Mouse (Mus musculus) liver, adult (tissue): ENCODE measurements at regions not wholly inside any gene's neighbourhood (a gene's known extent, or its start where the extent isn't known, plus 50 kb on each side); places are given as distances from the start of the nearest gene placed in this dataset.

Experiments
- GATA4 ChIP-seq: IDR thresholded peaks from 2 replicates; pipeline ENCODE4 v1.6.1; 2014; ENCODE audit warnings: mild to moderate bottlenecking, low read length; ENCODE audit not compliant: insufficient replicate concordance

- no peak for TF ChIP-seq GATA4
These were observed 108.4 kb upstream of the Samsn1 start for GRCm38 (mm10) chr16:76130486-76130885.

DNA sequence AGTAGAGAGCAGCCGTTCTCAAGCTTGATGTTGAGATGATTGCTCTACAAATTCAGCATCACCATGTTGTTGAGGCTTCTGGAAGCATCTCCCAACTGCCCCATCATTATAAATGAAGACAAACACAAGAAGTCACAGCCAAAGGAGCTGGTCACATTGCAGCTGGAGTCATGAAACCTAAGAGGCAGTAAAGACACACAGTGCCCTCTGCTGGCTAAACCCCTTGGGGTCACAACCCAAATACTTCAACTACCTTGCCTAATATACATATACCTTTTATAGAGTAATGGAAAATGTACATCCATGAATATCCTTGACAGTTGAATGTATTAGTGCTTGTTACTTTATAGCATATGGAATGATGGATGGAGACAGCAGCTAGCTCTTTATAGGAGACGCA lies 107.9 kb upstream of the Samsn1 start:
- TF ChIP-seq GATA4: no peak

DNA sequence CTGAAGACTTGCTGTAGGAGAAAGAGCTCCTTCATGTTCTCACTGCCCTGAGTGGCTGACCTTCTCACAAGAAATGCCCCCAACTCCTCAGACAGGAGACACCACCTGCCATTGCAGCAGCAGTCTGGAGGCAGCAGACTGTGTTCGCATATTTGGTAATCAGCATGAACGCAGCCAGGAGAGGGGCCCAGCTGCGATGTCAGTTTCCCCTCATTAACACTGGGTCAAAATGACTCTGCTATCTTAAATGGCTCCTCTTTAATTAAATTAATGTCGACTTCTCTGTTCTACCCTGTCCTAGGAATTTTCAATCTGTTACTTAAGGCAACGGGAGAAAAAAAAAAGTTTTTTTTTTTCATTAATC lies 100.9 kb upstream of the Samsn1 start:
- TF ChIP-seq GATA4: no peak

DNA sequence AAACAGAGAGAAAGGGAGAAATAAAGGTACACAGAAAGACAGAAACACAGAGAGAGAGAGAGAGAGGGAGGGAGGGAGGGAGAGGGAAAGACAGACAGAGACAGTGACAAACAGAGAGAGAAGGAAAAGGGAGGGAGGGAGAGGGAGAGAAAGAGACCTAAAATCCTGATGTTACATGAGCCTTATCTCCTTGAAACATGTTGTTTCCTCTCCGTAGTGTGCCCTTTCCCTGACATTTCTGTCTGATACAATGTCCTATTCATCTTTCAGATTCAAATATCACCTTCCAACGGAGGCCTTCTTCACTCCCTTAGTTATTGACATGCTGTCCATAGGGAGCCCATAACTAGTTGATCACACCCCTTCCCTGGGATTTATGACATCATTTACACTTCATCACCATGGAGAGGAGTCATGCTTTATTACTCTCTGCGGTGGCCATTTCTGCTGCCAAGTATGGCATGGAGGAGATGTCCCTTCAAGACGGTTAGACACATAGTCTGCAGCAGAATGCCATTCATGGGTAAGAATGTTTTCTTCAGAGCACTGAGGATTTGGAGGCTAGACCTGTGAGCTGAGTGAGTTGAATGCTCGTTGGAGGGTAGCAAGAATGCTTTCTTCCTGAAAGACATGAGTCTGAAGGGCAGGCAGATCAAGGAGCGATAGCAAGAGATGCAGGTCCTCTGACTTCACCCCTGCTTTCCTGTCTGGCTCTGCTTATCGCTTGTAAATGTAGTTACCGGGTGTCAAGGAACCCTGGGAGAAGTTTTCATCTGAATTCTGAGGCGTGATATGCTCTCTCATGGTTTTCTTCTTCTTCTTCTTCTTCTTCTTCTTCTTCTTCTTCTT lies 100.3 kb upstream of the Samsn1 start:
- no peak for TF ChIP-seq GATA4

GRCm38 (mm10) chr16:76120712-76121111 lies 98.6 kb upstream of the Samsn1 start:
- no peak for TF ChIP-seq GATA4

GRCm38 (mm10) chr16:76110383-76110782 lies 88.3 kb upstream of the Samsn1 start:
- TF ChIP-seq GATA4: no peak

DNA sequence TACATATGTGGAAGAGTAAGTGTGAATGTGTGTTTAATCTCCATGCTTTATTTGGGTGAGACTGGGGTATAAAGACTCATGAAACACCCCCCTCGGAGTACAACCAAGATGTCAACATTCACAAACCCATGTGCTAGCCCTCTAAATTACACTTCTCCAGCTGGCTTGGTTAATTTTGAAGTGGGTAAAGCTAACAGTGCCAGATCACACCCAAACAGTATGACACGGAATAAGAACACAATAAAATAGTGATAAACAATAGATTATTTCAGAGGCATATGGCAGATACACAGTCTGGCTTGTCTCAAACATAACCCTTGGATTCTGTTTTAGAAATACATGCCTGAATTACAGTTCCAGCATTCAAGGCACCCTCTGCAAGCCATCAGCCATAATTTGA lies 86.4 kb upstream of the Samsn1 start:
- no peak for TF ChIP-seq GATA4

GRCm38 (mm10) chr16:76104673-76105072 lies 82.6 kb upstream of the Samsn1 start:
- no peak for TF ChIP-seq GATA4

DNA sequence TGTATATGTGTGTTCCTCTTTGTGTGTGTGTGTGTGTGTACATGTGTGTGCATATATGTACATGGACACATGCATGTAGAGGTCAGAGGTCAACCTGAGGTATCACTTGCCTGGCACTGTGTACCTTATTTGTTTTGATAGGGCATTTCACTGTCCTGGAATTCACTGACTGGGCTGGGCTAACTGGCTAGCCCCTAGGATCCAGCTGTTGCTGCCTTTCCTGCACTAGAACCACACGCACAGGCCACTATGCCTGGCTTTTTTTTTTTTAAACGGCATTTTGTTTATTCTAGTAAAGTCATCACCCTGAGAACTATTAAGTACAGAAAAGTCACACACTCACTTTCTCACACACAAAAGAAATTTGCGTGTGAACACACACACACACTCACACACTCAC lies 79.7 kb upstream of the Samsn1 start:
- TF ChIP-seq GATA4: no peak

GRCm38 (mm10) chr16:76097808-76098207 lies 75.7 kb upstream of the Samsn1 start:
- TF ChIP-seq GATA4: no peak

DNA sequence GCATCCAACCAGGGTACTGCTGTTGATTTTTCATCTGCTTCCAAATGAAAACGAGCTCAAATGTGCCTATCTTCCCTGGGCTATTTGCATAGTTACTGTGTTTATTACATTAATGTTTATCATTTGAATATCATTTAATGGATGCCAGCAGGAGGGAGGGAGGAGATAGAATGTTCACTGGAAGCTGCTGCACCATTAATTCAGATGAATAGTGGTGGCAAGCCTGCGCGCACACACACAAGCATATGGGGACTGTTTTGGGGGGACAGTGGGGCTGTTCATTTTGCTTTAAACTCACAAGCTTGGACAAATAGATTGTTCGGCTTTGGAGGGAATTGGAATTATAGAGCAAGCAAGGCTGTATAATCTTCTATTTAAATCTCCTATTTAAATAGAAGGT lies 74.3 kb upstream of the Samsn1 start:
- no peak for TF ChIP-seq GATA4

DNA sequence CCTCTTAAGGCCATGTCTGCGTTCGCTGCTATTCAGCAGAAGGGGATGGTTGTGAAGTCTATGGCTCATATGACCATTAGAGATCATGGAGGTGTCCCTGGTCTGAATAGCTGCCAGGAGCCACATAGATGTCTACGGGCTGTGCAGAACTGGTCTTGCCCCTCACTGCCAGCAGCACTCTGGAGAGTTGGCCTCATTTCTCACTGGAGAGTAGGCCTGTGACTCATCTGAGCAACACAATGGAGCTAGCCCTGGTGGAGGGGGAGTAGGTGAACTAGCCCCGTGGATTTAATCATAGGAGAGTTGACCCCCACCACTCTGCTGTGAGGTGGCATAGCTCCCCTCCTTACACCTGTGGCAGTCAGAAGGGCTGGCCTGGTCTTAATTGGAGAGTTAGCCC lies 63.3 kb upstream of the Samsn1 start:
- TF ChIP-seq GATA4: no peak

GRCm38 (mm10) chr16:76082465-76082864 lies 60.4 kb upstream of the Samsn1 start:
- no peak for TF ChIP-seq GATA4

- TF ChIP-seq GATA4: no peak
These were observed 57.9 kb upstream of the Samsn1 start for GRCm38 (mm10) chr16:76079761-76080502.

DNA sequence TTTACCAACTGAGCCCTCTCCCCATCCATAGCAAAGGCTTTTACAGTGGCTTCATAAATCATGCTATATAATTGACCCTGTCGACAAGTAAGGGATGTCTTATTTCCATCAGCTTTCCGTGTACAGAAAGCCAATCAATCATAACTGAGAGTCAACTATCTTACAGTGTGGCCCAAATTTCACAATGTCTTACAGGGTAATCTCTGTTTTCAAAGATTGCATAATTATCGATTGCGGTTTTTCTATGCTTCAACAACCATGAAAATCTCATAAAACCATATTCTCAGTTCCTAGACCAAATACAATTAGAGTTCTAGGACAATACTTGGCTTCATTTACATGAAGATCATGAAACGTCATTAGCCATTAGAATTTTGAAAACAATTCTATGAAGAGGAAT lies 56.1 kb upstream of the Samsn1 start:
- no peak for TF ChIP-seq GATA4

DNA sequence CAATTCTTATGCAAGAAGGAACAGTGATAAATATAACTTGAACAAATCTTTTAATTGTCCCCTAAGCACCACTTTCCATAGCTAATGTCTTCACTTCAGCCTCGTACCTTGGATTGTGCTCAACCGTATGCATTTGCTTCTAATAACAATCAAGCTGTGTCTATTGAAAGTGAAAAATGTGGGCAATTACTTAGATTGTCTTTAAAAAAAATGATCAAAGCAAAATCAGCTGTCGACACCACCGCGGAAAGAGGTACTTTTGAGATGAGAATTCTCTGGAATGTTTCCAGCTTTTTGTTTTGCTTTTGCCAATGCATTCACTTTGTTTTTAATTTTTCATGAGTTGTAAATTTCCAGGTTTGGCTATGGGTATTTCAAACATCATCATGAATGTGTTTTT lies 54.1 kb upstream of the Samsn1 start:
- no peak for TF ChIP-seq GATA4
